Mouse (Mus musculus) brain, embryonic 14.5 days (tissue): Measurements from ENCODE around the gene Gigyf1.

Experiments
- CTCF ChIP-seq: fragments of 200-500 bp; IDR thresholded peaks from 2 replicates; pipeline ENCODE4 v1.5.1; 2012; ENCODE audit warnings: inconsistent platforms, mild to moderate bottlenecking, moderate library complexity, borderline replicate concordance; ENCODE audit not compliant: insufficient read depth, insufficient read length; ENCODE audit errors: extremely low read depth
- POLR2A ChIP-seq: fragments of 200-500 bp; IDR thresholded peaks from 2 replicates; pipeline ENCODE4 v1.6.1; 2012; ENCODE audit warnings: mild to moderate bottlenecking, inconsistent platforms, borderline replicate concordance; ENCODE audit not compliant: poor library complexity, insufficient read depth, insufficient read length, severe bottlenecking; ENCODE audit errors: extremely low read depth

DNA sequence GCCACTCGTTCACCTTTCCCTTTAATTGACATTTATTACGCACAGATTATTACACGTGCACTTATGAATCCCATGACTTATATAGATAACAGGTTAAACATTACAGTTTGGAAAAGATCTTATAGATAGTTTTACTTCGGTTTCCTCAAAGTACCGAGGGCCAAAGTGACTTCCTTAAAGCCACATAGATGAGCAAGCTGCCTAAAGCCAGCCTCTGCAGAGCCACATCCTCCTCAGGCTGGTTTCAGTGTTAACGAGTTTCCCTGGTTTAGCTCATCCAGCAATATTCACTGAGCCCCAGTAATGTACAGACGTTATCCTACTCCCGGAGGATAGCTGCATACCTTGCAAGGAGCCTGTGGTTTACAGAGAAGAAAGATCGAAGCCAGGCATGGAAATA, 17.0 kb downstream of the Gigyf1 start:
- TF ChIP-seq POLR2A (no peak), CTCF (no peak)
